ENCODE assay signal across 12 mouse cellular contexts in the genomic region with DNA sequence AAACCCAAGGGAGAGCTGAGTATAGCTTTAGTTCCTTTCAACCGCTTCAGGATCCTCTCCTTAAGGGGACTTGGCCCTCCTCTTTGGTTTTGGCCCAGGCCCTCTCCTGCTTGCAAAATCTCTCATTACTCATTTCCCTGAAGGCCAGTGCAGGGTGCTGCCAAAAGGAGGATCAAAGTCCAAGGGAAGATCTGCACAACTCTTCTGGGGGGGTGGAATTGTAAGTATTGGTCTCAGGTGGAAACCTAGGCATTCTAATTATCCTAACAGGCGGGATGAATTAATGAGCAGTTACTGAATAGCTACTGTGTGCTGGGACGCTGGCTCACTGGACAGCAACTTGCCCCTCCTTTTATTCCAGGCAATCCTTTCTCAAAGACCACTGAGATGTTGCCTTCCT.
DNase-seq lines count a peak whose midpoint lies in the region; ATAC-seq and TF ChIP-seq lines count a peak whose summit lies in the region.
"Had no signal": no experiment of that assay in that cellular context is flagged by ENCODE, and none has a peak within 500 bp of the region (broad histone marks: within the 10 kb centered on the region; RNA-seq: fewer than 3 reads in every experiment).

No protein-coding gene starts in this region.

- no peaks in the 10 kb centered on the region for H3K27me3 ChIP-seq in midbrain, embryonic 11.5 days (ENCODE audit: control insufficient read depth, insufficient read depth, low read length)
- no peaks in the 10 kb centered on the region for H3K27me3 ChIP-seq in midbrain, embryonic 14.5 days (ENCODE audit: control insufficient read depth, insufficient read depth, low read length)
- no peaks in the 10 kb centered on the region for H3K27me3 ChIP-seq in kidney, embryonic 15.5 days
- H3K27me3 ChIP-seq in cerebellum, adult 2 months (ENCODE audit: control insufficient read depth, insufficient read depth, low read length) = no peaks in the 10 kb centered on the region
- H3K27me3 ChIP-seq: liver, embryonic 12.5 days; Patski had no signal

- 67% methylated on average over 3 of the region's 3 CpGs for WGBS in midbrain, embryonic 11.5 days
- 49% methylated on average over 3 of the region's 3 CpGs for WGBS in midbrain, embryonic 14.5 days
- 51% methylated on average over 3 of the region's 3 CpGs for WGBS in kidney, embryonic 15.5 days
- 58% methylated on average over 3 of the region's 3 CpGs for WGBS in cerebellum, adult 2 months

- DNase-seq in gastrocnemius, adult 18-20 months (ENCODE audit: low spot score) = peak; percentile 67
- DNase-seq in gastrocnemius, postnatal 4 days (ENCODE audit: low spot score in 2 of 2) = no peak
- DNase-seq in midbrain, embryonic 11.5 days (ENCODE audit: low spot score, missing footprints) = peak; percentile 80
- DNase-seq in midbrain, embryonic 14.5 days = no peak
- DNase-seq in adrenal gland, postnatal 10 days = peak; percentile 71
- DNase-seq in cerebellum, adult 2 months = no peak
- DNase-seq in layer of hippocampus, adult 11-12 months (ENCODE audit: low spot score) = no peak
- DNase-seq: forebrain, postnatal 0 days had no signal

- no peak for TF ChIP-seq POLR2A in cerebellum, adult 2 months (IDR thresholded peaks at IDR 0.05; ENCODE audit: borderline replicate concordance, insufficient read depth, low read length)

- no peaks in the 10 kb centered on the region for H3K36me3 ChIP-seq in midbrain, embryonic 11.5 days (ENCODE audit: control insufficient read depth, insufficient read depth, low read length)
- no peaks in the 10 kb centered on the region for H3K36me3 ChIP-seq in midbrain, embryonic 14.5 days (ENCODE audit: control insufficient read depth, insufficient read depth, low read length)
- H3K36me3 ChIP-seq in kidney, embryonic 15.5 days = no peaks in the 10 kb centered on the region
- H3K36me3 ChIP-seq: hindbrain, embryonic 10.5 days; liver, embryonic 12.5 days had no signal

- H3K9ac ChIP-seq in midbrain, embryonic 11.5 days (ENCODE audit: low read length) = no peak overlapping the region
- no peak overlapping the region for H3K9ac ChIP-seq in midbrain, embryonic 14.5 days (replicated peaks; ENCODE audit: low read length)
- H3K9ac ChIP-seq in kidney, embryonic 15.5 days = no peak overlapping the region
- H3K9ac ChIP-seq: forebrain, postnatal 0 days; liver, embryonic 12.5 days had no signal

- H3K4me1 ChIP-seq in midbrain, embryonic 11.5 days (ENCODE audit: control insufficient read depth, insufficient read depth, low read length) = no peaks in the 10 kb centered on the region
- 0 out of 2 replicates have a peak, but pooled peaks cover 3% of the 10 kb centered on the region for H3K4me1 ChIP-seq in midbrain, embryonic 14.5 days (ENCODE audit: control insufficient read depth, insufficient read depth, low read length)
- peaks cover 15% of the 10 kb centered on the region for H3K4me1 ChIP-seq in kidney, embryonic 15.5 days
- no peaks in the 10 kb centered on the region for H3K4me1 ChIP-seq in cerebellum, adult 2 months (ENCODE audit: control insufficient read depth, insufficient read depth, low read length)
- H3K4me1 ChIP-seq: liver, embryonic 12.5 days had no signal

- ATAC-seq in midbrain, embryonic 11.5 days (ENCODE audit: low FRiP score) = no peak
- no peak; the same call in 1 of the 2 replicates for ATAC-seq in midbrain, embryonic 14.5 days (ENCODE audit: low FRiP score, low TSS enrichment)
- ATAC-seq in kidney, embryonic 15.5 days (replicated peaks; ENCODE audit: low FRiP score) = peak; percentile 37; the same call in 1 of the 2 replicates
- ATAC-seq: forebrain, postnatal 0 days; liver, embryonic 12.5 days; Patski had no signal

- no peak overlapping the region for H3K27ac ChIP-seq in midbrain, embryonic 11.5 days (ENCODE audit: low read depth, low read length)
- no peak overlapping the region for H3K27ac ChIP-seq in midbrain, embryonic 14.5 days (replicated peaks; ENCODE audit: low read depth, low read length)
- no peak overlapping the region for H3K27ac ChIP-seq in kidney, embryonic 15.5 days
- H3K27ac ChIP-seq in cerebellum, adult 2 months (ENCODE audit: insufficient read depth, low read length) = no peak overlapping the region
- H3K27ac ChIP-seq: liver, embryonic 12.5 days had no signal

- H3K4me2 ChIP-seq in midbrain, embryonic 11.5 days = no peak overlapping the region
- H3K4me2 ChIP-seq in midbrain, embryonic 14.5 days (ENCODE audit: low read length) = no peak overlapping the region
- H3K4me2 ChIP-seq in kidney, embryonic 15.5 days = no peak overlapping the region
- H3K4me2 ChIP-seq: liver, embryonic 12.5 days had no signal

- H3K9me3 ChIP-seq in midbrain, embryonic 11.5 days (ENCODE audit: control insufficient read depth, low read length) = no peaks in the 10 kb centered on the region
- no peaks in the 10 kb centered on the region for H3K9me3 ChIP-seq in midbrain, embryonic 14.5 days (ENCODE audit: control insufficient read depth, low read length)
- H3K9me3 ChIP-seq in kidney, embryonic 15.5 days (replicated peaks) = no peaks in the 10 kb centered on the region
- H3K9me3 ChIP-seq: hindbrain, embryonic 10.5 days; liver, embryonic 12.5 days had no signal

- H3K4me3 ChIP-seq in midbrain, embryonic 11.5 days (ENCODE audit: low read depth, low read length) = no peak overlapping the region
- no peak overlapping the region for H3K4me3 ChIP-seq in midbrain, embryonic 14.5 days (replicated peaks; ENCODE audit: low read depth, low read length)
- no peak overlapping the region for H3K4me3 ChIP-seq in kidney, embryonic 15.5 days (replicated peaks)
- no peak overlapping the region for H3K4me3 ChIP-seq in cerebellum, adult 2 months (replicated peaks; ENCODE audit: insufficient read depth, low read depth, low read length)
- H3K4me3 ChIP-seq: hindbrain, embryonic 10.5 days; liver, embryonic 12.5 days had no signal

- TF ChIP-seq CTCF in cerebellum, adult 2 months (IDR thresholded peaks at IDR 0.05; ENCODE audit: borderline replicate concordance, insufficient read depth, low read depth, low read length) = no peak

Comparison
In these comparisons a context has a peak if more than half of its experiments do, and no peak if none do; other contexts are left out.
1. DNase-seq: peak in gastrocnemius, adult 18-20 months (single experiment), midbrain, embryonic 11.5 days (single experiment) and adrenal gland, postnatal 10 days (single experiment); none in gastrocnemius, postnatal 4 days (0 of 2), midbrain, embryonic 14.5 days (single experiment), cerebellum, adult 2 months (0 of 2) and layer of hippocampus, adult 11-12 months (single experiment).